Mouse (Mus musculus) lung, adult 2 months (tissue): ENCODE measurements around the gene Acpp.

Experiments
- CTCF ChIP-seq: fragments of 200-500 bp; IDR thresholded peaks from 2 replicates; pipeline ENCODE4 v1.5.1; 2011; ENCODE audit warnings: mild to moderate bottlenecking, low read length, control low read depth; ENCODE audit not compliant: insufficient read depth
- POLR2A ChIP-seq: fragments of 200-500 bp; IDR thresholded peaks from 2 replicates; pipeline ENCODE4 v1.6.1; 2011; ENCODE audit warnings: low read depth, mild to moderate bottlenecking, control low read depth, low read length, borderline replicate concordance; ENCODE audit errors: extremely low read depth

DNA sequence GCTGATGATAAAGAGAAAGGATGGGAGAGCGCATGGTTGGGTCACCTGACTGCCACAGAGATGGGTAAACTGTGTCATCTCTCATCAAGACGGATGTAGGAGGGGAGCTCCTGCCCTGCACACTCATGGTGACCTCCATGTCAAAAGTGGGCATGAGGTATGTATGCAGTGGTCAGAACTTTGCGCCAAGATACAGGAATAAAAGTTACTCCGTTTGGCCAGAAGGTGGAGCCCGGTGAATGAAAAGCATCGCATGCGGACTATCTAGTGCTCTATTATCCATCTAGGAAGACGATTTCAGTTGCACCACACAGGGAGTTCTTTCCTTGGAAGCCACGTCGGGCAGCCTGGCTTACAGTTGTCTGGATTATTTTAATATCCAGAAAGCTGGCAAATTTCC is 22.0 kb downstream of the Acpp start:
- TF ChIP-seq CTCF = peak; percentile 29
- TF ChIP-seq POLR2A = no peak
